Mouse (Mus musculus): ENCODE measurements around the gene Trub1.

Gene Trub1

DNA sequence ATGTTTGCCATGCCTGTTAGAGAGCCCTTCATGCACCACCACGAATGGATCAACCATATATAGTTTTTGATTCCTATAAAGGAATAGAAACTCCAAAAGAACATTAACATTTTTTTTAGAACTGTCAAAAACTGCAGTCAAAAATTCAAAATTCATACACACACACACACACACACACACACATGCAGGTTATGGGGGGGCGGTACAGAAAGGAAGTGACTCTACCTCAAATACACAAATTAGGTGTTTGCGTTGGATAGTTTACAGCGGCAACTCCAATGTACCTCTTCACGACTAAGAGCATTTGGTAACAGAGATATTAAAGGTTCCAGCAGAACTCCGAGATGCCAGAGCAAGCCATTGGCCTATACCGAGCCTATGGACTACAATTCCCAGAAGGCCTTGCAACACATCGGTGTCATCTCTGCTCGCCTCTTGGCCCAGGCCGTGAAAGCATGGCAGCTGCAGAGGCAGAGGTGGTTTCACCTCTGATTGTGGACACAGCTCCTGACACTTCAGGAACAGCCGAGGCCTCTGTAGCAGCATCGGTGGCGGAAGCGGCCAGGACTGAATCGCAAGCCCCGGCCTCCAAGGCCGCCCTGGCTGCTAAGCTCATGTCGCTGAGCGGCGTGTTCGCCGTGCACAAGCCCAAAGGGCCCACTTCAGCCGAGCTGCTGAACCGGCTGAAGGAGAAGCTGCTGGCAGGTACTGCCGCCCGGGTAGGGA lies at the start of gene Trub1:
Gene Trub1 (plus strand): TSS at position 421 of the 726 bp plus-strand sequence.
- peak; percentile 83 to 90 for DNase-seq

DNA sequence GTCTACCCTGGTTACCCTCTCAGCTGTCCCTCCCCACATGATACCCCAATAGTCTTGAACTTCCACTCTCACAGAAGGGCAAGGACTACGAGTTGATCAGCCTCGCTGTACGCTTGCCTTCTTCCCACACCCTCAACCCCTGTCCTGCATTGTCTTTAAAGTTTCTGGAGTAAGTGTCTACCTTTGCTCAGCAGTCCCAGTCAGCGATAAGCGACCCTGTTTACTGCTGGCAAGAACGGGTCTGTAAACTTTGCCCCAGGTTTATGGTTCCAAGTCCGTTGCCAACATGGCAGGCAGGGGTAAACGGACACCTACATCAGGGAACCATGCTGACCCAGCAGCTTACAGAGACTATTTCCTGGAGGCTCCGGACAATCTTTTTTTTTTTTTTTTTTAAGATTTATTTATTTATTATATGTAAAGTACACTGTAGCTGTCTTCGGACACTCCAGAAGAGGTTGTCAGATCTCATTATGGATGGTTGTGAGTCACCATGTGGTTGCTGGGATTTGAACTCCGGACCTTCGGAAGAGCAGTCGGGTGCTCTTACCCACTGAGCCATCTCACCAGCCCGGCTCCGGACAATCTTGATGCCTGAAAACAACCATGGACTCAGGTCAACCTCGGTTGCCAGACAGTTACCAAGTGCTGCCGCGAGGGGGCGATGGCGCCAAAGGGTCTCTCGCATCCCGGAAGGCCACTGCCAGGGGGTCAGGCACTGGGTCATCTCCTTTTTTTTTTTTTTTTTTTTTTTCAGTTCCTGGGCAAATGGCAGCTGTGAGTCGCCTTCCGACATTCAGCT lies 48.8 kb upstream of the Trub1 start:
- DNase-seq, result peak; percentile 90 to 94

DNA sequence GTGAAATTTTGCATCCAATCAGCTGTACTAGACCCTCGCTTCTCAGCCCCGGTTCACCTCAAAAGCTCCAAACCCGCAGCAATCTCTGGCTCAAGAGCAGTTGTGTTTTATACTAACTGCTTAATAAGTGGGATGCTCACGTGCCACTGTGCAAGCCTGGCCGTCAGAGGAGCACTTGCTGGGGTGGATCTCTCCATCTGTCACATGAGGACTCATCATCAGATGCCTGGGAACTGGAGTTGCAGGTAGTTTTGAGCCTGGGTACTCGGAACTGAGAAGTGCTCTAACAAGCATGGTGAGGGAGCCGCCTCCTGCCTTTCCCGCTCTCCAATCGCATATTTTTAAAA lies 48.2 kb upstream of the Trub1 start:
- DNase-seq, result no peak

DNA sequence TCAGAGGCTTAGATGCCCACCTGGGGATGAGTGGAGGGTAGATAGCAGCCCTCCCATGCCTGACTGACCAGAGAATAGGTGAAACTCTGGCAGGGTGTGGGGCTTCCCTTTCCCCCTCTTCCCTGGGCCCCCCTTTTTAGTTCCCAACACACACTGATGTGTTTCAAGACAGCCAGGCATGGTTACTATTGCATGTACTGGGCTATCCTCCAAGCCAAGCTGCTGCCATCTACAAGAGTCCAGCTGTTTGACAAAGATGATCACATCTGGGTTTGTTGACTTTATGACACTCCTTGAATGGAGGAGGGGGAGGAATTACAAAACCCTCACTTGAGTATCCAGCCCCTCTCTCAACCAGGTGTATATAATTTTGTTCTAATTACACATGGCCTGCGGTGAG lies 44.8 kb upstream of the Trub1 start:
- no peak for DNase-seq

DNA sequence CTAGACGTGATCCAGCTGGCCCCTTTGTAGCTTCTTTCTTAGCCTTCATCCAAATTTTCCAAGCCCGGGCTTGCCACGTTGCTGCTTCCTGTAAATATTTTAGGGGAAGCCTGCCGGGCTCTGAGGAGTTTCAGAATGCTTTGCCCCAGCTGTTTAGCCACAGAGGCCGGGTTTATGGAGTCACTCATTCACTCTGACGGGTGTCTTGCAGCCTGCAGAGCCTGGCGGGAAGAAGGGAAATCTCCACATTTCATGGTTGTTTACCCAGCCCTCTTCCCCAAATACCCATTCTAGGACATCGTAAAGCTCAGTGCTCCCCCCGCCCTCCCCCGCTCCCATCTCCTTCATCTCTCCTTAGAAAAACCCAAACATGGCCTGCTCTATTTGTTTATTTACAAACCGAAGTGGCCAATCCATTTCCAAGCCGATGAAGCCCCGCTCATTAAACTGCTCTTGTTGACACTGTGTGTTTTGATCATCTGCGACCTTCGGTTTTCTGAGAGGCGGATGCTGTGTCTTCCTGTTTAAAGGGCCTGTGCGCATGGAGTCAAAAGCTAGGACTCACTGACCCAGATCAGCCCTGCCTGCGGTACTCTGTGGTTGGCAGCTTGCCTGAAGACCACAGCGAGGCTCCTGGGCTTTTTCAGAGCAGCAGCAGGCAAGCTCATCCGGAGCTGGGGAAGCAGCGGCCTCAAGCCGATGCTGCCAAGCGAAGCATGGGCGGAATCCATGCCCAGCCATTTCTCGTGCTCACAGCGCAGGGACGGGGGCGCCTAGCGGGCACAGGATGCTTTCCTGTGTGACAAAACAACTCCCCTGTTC lies 41.1 kb upstream of the Trub1 start:
- peak; percentile 91 to 92 for DNase-seq

DNA sequence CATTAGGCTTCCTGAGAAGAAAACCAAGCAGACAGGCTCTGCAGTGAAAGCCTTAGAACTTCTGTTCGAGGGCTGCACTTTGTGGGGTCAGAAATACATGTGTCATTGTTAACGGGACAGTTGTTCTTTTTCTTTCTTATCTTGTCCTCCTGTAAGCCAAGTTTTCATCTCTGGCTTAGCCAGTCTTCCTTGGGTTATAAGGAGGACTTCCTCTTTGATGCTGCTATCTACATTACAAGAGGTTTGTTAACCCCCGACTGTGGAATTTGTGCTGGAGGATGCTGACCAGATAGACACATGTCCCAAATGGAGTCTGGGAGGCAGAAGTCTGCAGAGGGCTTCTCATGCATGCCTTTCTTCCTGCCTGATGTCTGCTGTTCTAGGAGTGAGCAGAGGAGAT lies 39.5 kb upstream of the Trub1 start:
- DNase-seq, result no peak

DNA sequence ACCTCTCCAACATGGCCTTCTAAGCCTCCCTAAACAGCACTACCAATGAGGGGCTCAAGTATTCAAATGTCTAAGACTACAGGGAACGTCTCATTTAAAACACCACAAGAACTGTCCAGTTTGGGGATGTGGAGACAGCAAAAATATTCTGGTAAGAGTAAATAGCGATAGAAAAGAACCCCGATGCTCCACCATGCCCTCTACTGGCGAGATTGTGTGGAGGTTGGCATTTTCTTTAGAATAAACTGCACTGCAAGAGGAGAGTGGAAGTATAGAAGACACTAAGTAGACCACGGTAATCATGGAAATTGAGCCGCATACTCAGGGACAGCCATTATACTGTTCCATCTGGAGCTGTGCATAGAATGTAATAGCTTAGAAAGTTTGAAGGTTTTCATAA lies 38.8 kb upstream of the Trub1 start:
- DNase-seq, result no peak

DNA sequence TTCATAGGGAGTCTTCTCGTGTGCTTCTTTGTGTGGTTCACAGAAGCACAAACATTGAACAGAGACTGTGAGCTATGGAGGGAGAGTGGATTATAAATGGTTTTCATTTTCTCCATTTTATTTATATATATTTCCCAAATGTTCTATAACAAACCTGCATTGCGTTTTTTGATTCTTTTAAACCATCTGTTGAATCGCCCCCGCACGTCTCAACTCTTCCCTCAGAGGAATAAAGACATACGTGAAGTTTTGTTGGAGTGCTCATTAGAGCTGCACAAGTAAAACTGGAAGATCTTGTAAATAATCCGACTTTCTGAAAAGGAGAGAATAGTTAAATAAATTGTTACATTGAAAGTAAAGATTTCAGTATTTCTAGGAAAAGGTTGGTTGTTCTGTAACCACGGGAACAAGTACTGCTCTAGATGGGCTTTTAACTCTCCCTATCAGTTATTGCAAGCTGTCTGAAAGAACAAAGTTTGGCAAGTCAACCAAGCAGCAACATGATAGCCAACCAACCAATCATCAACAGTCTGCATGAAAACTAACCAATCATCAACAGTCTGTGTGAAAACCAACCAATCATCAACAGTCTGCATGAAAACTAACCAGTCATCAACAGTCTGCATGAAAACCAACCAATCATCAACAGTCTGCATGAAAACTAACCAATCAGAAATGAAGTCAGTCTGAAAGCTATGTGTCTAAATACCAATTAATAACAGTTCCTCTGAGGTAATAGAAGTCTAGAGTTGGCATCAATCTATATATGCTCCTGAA lies 37.5 kb upstream of the Trub1 start:
- DNase-seq, result no peak

DNA sequence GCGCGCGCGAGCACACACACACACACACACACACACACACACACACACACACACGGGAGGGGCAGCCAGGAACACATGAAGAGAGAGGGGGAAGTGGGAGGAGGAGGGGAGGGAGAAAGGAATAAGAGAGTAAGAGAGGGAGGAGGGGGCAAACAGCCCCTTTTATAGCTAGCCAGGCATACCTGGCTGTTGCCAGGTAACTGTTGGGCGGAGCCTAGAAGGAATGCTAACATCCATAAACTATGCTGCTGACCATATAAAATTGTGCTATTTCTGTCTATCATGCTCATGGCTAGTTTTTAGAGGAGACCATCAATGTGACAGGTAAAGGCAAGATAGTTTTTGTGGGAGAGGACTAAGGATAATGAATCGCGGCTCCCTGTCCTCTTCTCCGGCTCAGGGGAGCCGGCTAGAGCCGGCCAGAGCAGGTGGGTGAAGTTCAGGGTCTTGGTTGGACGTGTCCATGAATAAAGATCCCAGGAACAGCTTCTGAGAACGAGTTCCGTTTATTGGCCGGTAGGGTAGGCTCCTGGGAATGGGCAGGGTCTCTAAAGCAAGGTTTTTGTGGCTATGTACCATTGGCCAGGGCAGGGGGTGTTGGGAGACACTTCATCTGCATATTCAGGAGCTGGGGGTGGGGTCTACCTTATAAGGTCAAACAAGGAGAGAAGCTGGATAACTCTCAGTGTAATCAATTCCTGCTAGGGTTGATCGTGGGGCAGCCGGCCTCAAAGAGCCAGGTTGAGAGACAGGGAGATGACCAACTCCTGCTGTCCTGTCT lies 34.7 kb upstream of the Trub1 start:
- no peak for DNase-seq

DNA sequence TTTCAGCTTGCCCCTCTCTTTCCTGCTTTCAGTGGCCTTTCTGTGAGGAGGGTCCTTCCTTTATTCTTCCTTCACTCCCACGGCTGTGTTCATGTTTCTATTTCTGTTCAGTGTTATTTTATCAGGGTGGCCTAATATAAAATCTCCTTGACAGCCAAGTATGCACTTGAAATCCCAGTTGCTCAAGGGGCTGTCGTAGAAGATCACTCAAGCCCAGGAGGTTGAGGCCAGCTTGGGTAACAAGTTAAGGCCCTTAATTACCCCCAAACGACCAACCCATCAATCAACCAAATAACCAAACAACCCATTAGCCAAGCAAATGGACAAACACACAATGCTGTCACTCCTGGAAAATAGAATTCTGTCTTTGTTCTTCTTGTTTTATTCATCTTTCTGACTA lies 29.3 kb upstream of the Trub1 start:
- DNase-seq, result no peak

DNA sequence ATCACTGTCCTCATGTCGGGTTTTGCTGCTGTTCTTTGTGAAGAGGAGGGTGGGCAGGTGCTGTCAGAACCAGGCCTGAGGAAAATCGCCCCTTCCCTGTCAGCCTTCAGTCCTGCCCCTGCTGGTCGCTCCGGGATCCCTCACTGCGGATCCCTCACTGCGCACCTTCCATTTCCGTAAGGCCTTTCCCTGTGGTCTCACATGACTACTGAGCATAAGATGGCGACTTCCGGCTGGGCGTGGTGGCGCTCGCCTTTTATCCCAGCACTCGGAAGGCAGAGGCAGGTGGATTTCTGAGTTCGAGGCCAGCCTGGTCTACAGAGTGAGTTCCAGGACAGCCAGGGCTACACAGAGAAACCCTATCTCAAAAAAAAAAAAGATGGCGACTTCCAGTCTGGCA lies 27.4 kb upstream of the Trub1 start:
- DNase-seq, result no peak

DNA sequence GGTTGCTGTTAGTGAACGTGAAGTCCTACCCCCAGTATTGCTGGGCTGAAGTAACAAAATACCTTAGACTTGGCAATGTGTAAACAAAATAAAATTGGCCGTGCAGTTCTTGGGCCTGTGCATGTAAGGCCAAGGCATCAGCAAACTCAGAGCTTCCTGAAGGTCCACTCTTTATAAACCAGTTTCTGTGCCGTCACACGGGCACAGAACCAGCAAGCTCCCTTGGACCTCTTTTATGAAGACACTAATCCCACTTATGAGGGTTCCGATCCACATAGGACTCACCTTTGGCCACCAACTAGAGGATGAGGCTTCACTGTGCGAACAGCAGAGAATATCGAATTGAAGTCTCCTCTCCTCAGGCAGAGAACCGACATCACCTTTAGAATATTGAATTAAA lies 25.9 kb upstream of the Trub1 start:
- DNase-seq, result no peak

DNA sequence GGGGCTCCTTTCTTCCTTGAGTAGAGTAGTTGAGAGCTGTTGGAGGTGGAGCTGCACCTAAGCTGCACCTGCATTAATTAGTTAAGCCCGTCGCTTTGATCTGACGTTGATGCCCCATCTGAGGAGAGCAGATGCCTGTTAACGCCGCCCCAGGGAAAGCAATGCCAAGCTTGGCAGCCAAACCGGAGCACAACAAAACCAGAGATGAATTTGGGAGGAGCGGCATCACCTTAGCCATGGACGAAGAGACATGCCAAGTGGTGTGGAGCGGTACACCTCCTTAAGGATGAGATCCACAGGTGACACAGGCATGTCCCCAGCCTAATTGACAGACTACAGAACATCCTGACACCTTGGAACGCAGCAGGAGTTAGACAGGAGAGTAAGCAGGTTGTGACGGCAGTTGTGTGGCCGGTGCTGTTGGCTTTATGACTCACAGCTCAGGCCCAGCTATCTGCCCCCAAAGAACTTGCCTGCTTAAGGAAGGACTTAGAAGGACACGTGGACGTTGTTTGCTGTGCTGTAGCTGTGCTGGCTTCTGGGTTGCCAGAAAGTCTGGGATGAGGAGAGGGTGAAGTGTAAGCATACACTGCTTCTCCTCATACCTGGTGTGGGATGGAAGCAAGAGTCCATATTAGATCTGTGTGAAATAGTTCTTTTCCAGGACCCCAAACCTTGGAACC lies 24.8 kb upstream of the Trub1 start:
- DNase-seq, result peak in 1 of 2 experiments; percentile 48

DNA sequence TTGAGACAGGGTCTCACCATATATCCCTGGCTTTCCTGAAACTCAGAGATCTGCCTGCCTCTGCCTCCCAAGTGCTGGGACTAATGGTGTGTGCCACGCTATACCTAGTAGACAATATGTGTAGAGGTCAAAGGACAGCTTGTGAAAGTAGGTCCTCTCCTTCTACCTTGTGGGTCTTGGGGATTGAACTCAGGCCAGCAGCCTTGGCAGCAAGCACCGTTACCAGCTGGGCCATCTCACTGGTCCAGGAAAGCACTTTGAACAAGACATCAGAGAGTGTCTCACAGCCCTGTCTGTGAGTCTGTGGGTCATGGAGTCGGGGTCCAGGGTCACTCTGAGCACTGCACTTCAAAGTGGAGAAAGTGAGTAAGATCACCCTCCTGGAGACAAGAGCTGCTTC lies 24.1 kb upstream of the Trub1 start:
- peak; percentile 47 to 52 for DNase-seq

DNA sequence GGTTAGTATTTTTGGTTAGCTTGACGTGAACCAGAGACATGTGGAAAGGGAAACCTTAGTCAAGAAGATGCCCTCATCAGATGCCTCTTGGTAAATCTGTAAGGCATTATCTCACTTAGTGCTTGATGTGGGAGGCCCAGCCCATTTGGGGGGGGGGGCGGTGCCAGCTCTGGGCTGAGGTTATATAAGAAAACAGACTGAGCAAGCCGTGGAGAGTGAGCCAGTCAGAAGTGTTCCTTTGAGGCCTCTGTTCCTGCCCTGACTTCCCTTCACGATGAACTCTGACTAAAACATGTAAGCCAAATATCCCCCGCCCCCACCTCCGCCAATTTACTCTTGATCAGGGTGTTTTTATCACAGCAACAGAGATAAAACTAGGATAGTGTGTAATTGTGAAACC lies 22.8 kb upstream of the Trub1 start:
- DNase-seq, result no peak

DNA sequence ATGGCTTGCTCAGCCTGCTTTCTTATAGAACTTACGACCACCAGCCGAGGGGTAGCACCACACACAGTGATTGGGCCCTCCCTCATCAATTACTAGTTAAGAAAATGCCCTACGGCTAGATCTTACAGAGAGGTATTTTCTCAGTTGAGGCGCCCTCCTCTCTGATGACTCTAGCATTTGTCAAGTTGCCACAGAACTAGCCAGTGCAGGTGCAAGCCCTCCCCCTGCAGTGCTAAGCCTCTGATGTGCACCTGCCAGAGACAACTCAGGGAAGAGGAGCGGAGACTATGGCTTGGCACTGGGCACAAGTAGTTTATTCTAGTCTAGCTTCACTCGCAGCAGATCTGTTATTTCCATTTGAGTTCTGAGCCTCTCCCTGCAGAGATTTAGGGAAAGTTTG lies 21.2 kb upstream of the Trub1 start:
- DNase-seq, result no peak

DNA sequence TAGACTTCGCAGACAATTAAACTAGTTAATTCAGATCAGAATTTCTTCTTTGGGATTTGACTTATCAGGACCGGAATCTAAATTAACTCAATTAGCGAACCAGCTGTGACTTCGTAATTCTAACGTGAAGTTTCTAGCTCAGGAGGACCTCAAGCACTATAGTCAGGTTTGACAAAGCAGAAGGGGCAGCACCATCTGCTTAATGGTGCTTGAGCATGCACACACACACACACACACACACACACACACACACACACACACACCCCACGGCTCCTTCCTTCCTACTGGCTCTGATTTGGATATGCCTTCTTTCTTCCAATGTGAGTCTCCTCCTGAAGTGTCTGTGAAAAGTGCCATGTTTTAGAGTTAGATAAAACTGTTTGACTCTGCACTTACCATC lies 18.7 kb upstream of the Trub1 start:
- DNase-seq, result no peak

DNA sequence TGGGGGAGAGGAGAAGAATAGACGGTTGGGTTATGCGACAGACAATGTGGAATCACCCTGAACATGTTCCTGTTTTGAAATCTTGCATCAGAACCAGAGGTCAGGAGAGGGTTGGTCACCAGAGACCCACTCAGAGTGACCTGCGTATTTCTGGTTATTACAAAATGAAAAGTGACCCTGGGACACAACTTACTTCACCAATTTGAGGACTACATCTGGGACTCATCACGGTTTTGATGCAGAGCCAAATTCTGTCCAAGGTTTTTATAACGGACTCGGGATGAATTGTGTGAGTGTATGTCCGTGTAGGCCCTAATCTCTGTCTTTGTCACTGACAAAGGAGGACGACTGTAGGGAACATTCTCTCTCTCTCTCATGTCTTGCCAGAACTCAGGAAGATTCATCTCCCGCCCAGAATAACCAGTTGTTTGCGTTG lies 16.1 kb upstream of the Trub1 start:
- no peak for DNase-seq

DNA sequence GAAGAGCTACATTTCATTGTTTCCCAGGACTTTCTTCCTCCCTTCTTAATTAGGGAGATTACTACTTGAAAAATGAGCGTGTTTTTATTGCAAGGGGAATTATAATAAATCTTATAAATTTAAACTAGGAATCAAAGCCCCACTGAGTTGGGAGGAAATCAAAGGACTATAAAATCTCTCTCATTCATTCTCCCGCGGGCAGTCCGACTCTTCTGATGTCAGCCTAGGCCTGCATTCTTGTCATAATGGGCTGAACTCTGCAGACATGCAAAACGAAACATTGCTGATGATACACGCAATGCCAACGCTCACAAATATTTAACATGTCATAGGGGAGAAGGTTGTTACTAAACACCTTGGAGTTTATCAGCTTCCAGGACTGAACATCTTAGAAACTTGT lies 15.7 kb upstream of the Trub1 start:
- no peak for DNase-seq

DNA sequence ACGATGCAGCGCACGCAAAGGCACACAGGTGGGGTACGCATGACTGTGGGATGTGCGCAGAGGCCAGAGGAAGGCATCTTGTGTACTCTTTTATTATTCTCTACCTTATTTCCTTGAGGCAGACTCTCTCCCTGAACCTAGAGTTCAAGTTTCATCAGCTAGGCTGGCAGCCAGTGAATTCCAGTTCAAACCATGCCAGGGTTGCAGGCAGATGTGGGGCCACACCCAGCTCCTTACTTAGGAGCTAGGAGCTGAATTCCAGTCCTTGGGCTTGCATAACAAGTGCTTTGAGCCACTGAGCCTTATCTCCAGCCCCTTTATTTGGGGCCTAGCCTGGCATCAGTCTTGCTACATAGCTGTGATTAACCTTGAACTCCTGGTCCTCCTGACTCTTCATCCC lies 13.4 kb upstream of the Trub1 start:
- no peak for DNase-seq

DNA sequence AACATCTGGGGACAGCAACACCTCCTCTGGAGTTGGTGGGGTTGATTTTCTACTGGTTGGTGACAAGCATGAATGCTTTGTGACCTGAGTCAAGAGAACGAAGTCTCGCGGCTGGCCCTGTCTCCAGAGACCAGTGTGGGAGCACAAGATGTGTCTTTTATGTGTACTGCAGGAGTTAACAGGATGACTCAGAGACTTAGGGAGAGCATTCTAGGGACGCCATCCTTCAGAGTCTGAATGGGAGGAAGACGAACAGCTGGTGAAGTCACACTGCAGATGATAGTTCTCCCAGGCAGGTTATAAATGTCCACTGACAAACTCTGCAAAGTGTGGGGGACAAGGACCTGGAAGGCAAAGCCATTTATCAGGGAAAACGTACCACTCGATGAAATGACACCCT lies 11.2 kb upstream of the Trub1 start:
- no peak for DNase-seq
